Mouse (Mus musculus) lung, adult 18-20 months (tissue): ENCODE data around the gene Sirt5.

ENCODE experiments used
- DNase-seq, 2 experiments: peaks; one replicate each; pipeline ENCODE4 v3.0.0; 2022; ENCODE audit warnings: mixed read lengths in 2 of 2

The Sirt5 gene

GRCm38 (mm10) chr13:43374918-43375432, 9.7 kb downstream of the Sirt5 start:
- peak in 1 of 2 experiments; percentile 24 for DNase-seq

- DNase-seq = no peak
Observed at GRCm38 (mm10) chr13:43379989-43380388, 14.7 kb downstream of the Sirt5 start.

GRCm38 (mm10) chr13:43385321-43385720, 20.0 kb downstream of the Sirt5 start:
- DNase-seq = no peak

- DNase-seq = no peak
Observed at GRCm38 (mm10) chr13:43397700-43398296, 32.5 kb downstream of the Sirt5 start.

GRCm38 (mm10) chr13:43398297-43399080, 33.2 kb downstream of the Sirt5 start, which contains the start of gene Nol7:
TSS of gene Nol7 (plus strand) at chr13:43398390.
- DNase-seq = peak; percentile 91 to 94

- no peak for DNase-seq
Observed at GRCm38 (mm10) chr13:43399576-43399975, 34.3 kb downstream of the Sirt5 start.

GRCm38 (mm10) chr13:43412311-43412710, 47.0 kb downstream of the Sirt5 start:
- no peak for DNase-seq

- no peak for DNase-seq
Observed at GRCm38 (mm10) chr13:43413611-43414010, 48.3 kb downstream of the Sirt5 start.

GRCm38 (mm10) chr13:43415249-43415648, 50.0 kb downstream of the Sirt5 start:
- no peak for DNase-seq

- no peak for DNase-seq
Observed at GRCm38 (mm10) chr13:43428436-43428835, 63.1 kb downstream of the Sirt5 start.

GRCm38 (mm10) chr13:43433395-43433794, 68.1 kb downstream of the Sirt5 start:
- DNase-seq = no peak

GRCm38 (mm10) chr13:43440376-43440775, 75.1 kb downstream of the Sirt5 start:
- DNase-seq = no peak

- DNase-seq = no peak
Observed at GRCm38 (mm10) chr13:43442551-43442950, 77.3 kb downstream of the Sirt5 start.

- DNase-seq = no peak
Observed at GRCm38 (mm10) chr13:43443706-43444105, 78.4 kb downstream of the Sirt5 start.

GRCm38 (mm10) chr13:43444717-43445116, 79.4 kb downstream of the Sirt5 start:
- no peak for DNase-seq
